Mouse (Mus musculus): ENCODE data around the gene 4933405L10Rik. TPM values are rescaled to one million over a fixed set of nuclear protein-coding genes. Genes with fewer than 3 reads are reported as not detected.
A peak's percentile ranks its signal among the peaks of the same experiment; 100 is the strongest.

The 4933405L10Rik gene
- polyA plus RNA-seq, 1 experiment from 2014 or later = not detected

- no peaks in the 10 kb centered on the region for H3K36me3 ChIP-seq (ENCODE audit: control insufficient read depth, insufficient read depth, low read length)
- H3K27ac ChIP-seq (ENCODE audit: low read length) = no peak overlapping the region
- H3K4me1 ChIP-seq (ENCODE audit: control insufficient read depth, insufficient read depth, low read length) = peaks cover 18% of the 10 kb centered on the region
- no peak for ATAC-seq (ENCODE audit: insufficient read depth, low FRiP score)
- no peaks in the 10 kb centered on the region for H3K27me3 ChIP-seq (ENCODE audit: control insufficient read depth, insufficient read depth, low read length)
- no peak overlapping the region for H3K9ac ChIP-seq (ENCODE audit: low read length)
- no peak overlapping the region for H3K4me2 ChIP-seq (ENCODE audit: low read depth, low read length)
- H3K4me3 ChIP-seq (replicated peaks; ENCODE audit: low read length) = no peak overlapping the region
- 80% methylated on average over 12 of the region's 12 CpGs for WGBS
- no peaks in the 10 kb centered on the region for H3K9me3 ChIP-seq (replicated peaks; ENCODE audit: control insufficient read depth, low read length)
Measured at GRCm38 (mm10) chr8:105706426-105706825, 1.0 kb upstream of the 4933405L10Rik start.

- H3K36me3 ChIP-seq (ENCODE audit: control insufficient read depth, insufficient read depth, low read length) = no peaks in the 10 kb centered on the region
- no peak overlapping the region for H3K4me3 ChIP-seq (replicated peaks; ENCODE audit: low read length)
- H3K9me3 ChIP-seq (replicated peaks; ENCODE audit: control insufficient read depth, low read length) = no peaks in the 10 kb centered on the region
- no peak overlapping the region for H3K9ac ChIP-seq (ENCODE audit: low read length)
- no peak overlapping the region for H3K4me2 ChIP-seq (ENCODE audit: low read depth, low read length)
- WGBS = 90% methylated on average over 8 of the region's 8 CpGs
- H3K27me3 ChIP-seq (ENCODE audit: control insufficient read depth, insufficient read depth, low read length) = no peaks in the 10 kb centered on the region
- H3K27ac ChIP-seq (ENCODE audit: low read length) = no peak overlapping the region
- H3K4me1 ChIP-seq (ENCODE audit: control insufficient read depth, insufficient read depth, low read length) = peaks cover 12% of the 10 kb centered on the region
- no peak for ATAC-seq (ENCODE audit: insufficient read depth, low FRiP score)
Measured at GRCm38 (mm10) chr8:105708675-105709074, 1.2 kb downstream of the 4933405L10Rik start.

- Histone ChIP-seq H3K4me2 (ENCODE audit: low read depth, low read length) (no peak overlapping the region), H3K9ac (ENCODE audit: low read length) (no peak overlapping the region), H3K27ac (ENCODE audit: low read length) (no peak overlapping the region), H3K9me3 (replicated peaks; ENCODE audit: control insufficient read depth, low read length) (no peaks in the 10 kb centered on the region), H3K36me3 (ENCODE audit: control insufficient read depth, insufficient read depth, low read length) (no peaks in the 10 kb centered on the region), H3K4me1 (ENCODE audit: control insufficient read depth, insufficient read depth, low read length) (peaks cover 12% of the 10 kb centered on the region), H3K4me3 (replicated peaks; ENCODE audit: low read length) (no peak overlapping the region), H3K27me3 (ENCODE audit: control insufficient read depth, insufficient read depth, low read length) (no peaks in the 10 kb centered on the region)
- no peak for ATAC-seq (ENCODE audit: insufficient read depth, low FRiP score)
- 80% methylated on average over 14 of the region's 14 CpGs for WGBS
Measured at GRCm38 (mm10) chr8:105709317-105709716, 1.9 kb downstream of the 4933405L10Rik start.

GRCm38 (mm10) chr8:105712286-105712685 lies 4.8 kb downstream of the 4933405L10Rik start:
- 86% methylated on average over 3 of the region's 3 CpGs for WGBS

GRCm38 (mm10) chr8:105714139-105714538 lies 6.7 kb downstream of the 4933405L10Rik start:
- Histone ChIP-seq H3K9ac (ENCODE audit: low read length) (no peak overlapping the region), H3K4me1 (ENCODE audit: control insufficient read depth, insufficient read depth, low read length) (no peaks in the 10 kb centered on the region), H3K4me2 (ENCODE audit: low read depth, low read length) (no peak overlapping the region), H3K36me3 (ENCODE audit: control insufficient read depth, insufficient read depth, low read length) (no peaks in the 10 kb centered on the region), H3K9me3 (replicated peaks; ENCODE audit: control insufficient read depth, low read length) (no peaks in the 10 kb centered on the region), H3K27ac (ENCODE audit: low read length) (peak overlapping the region; percentile 81; the same call in 1 of the 2 replicates), H3K27me3 (ENCODE audit: control insufficient read depth, insufficient read depth, low read length) (no peaks in the 10 kb centered on the region), H3K4me3 (replicated peaks; ENCODE audit: low read length) (no peak overlapping the region)
- ATAC-seq (ENCODE audit: insufficient read depth, low FRiP score) = peak; percentile 53; the same call in 1 of the 2 replicates
- WGBS = 5% methylated on average over 3 of the region's 3 CpGs

More at GRCm38 (mm10) chr8:105712286-105712685, 4.8 kb downstream of the 4933405L10Rik start:
- H3K4me3 ChIP-seq (replicated peaks; ENCODE audit: low read length) = no peak overlapping the region
- peaks cover 7% of the 10 kb centered on the region for H3K4me1 ChIP-seq (ENCODE audit: control insufficient read depth, insufficient read depth, low read length)
- ATAC-seq (ENCODE audit: insufficient read depth, low FRiP score) = no peak
- no peak overlapping the region for H3K27ac ChIP-seq (ENCODE audit: low read length)
- H3K36me3 ChIP-seq (ENCODE audit: control insufficient read depth, insufficient read depth, low read length) = no peaks in the 10 kb centered on the region
- H3K4me2 ChIP-seq (ENCODE audit: low read depth, low read length) = no peak overlapping the region
- no peak overlapping the region for H3K9ac ChIP-seq (ENCODE audit: low read length)
- H3K27me3 ChIP-seq (ENCODE audit: control insufficient read depth, insufficient read depth, low read length) = no peaks in the 10 kb centered on the region
- H3K9me3 ChIP-seq (replicated peaks; ENCODE audit: control insufficient read depth, low read length) = no peaks in the 10 kb centered on the region

- Histone ChIP-seq H3K4me3 (replicated peaks; ENCODE audit: low read length) (no peak overlapping the region), H3K36me3 (ENCODE audit: control insufficient read depth, insufficient read depth, low read length) (no peaks in the 10 kb centered on the region), H3K9me3 (replicated peaks; ENCODE audit: control insufficient read depth, low read length) (no peaks in the 10 kb centered on the region), H3K9ac (ENCODE audit: low read length) (peak overlapping the region; percentile 3; the same call in 1 of the 2 replicates), H3K4me1 (ENCODE audit: control insufficient read depth, insufficient read depth, low read length) (no peaks in the 10 kb centered on the region), H3K27me3 (ENCODE audit: control insufficient read depth, insufficient read depth, low read length) (no peaks in the 10 kb centered on the region), H3K4me2 (ENCODE audit: low read depth, low read length) (no peak overlapping the region), H3K27ac (ENCODE audit: low read length) (peak overlapping the region; percentile 81)
- 59% methylated on average over 6 of the region's 6 CpGs for WGBS
- peak; percentile 35 for ATAC-seq (ENCODE audit: insufficient read depth, low FRiP score)
Measured at GRCm38 (mm10) chr8:105715042-105715441, 7.6 kb downstream of the 4933405L10Rik start.

GRCm38 (mm10) chr8:105716302-105716945 lies 9.0 kb downstream of the 4933405L10Rik start:
- Histone ChIP-seq H3K9me3 (replicated peaks; ENCODE audit: control insufficient read depth, low read length) (no peaks in the 10 kb centered on the region), H3K4me3 (replicated peaks; ENCODE audit: low read length) (no peak overlapping the region), H3K27ac (ENCODE audit: low read length) (no peak overlapping the region), H3K27me3 (ENCODE audit: control insufficient read depth, insufficient read depth, low read length) (no peaks in the 10 kb centered on the region), H3K9ac (ENCODE audit: low read length) (no peak overlapping the region), H3K4me2 (ENCODE audit: low read depth, low read length) (no peak overlapping the region), H3K4me1 (ENCODE audit: control insufficient read depth, insufficient read depth, low read length) (no peaks in the 10 kb centered on the region), H3K36me3 (ENCODE audit: control insufficient read depth, insufficient read depth, low read length) (no peaks in the 10 kb centered on the region)
- 91% methylated on average over 15 of the region's 15 CpGs for WGBS
- no peak for ATAC-seq (ENCODE audit: insufficient read depth, low FRiP score)

- Histone ChIP-seq H3K36me3 (ENCODE audit: control insufficient read depth, insufficient read depth, low read length) (no peaks in the 10 kb centered on the region), H3K27me3 (ENCODE audit: control insufficient read depth, insufficient read depth, low read length) (no peaks in the 10 kb centered on the region), H3K4me2 (ENCODE audit: low read depth, low read length) (no peak overlapping the region), H3K27ac (ENCODE audit: low read length) (no peak overlapping the region), H3K4me3 (replicated peaks; ENCODE audit: low read length) (no peak overlapping the region), H3K9me3 (replicated peaks; ENCODE audit: control insufficient read depth, low read length) (no peaks in the 10 kb centered on the region), H3K9ac (ENCODE audit: low read length) (no peak overlapping the region), H3K4me1 (ENCODE audit: control insufficient read depth, insufficient read depth, low read length) (no peaks in the 10 kb centered on the region)
- WGBS = 81% methylated on average over 4 of the region's 4 CpGs
- ATAC-seq (ENCODE audit: insufficient read depth, low FRiP score) = no peak
Measured at GRCm38 (mm10) chr8:105719637-105720036, 12.2 kb downstream of the 4933405L10Rik start.

GRCm38 (mm10) chr8:105722861-105723260 lies 15.4 kb downstream of the 4933405L10Rik start:
- H3K27me3 ChIP-seq (ENCODE audit: control insufficient read depth, insufficient read depth, low read length) = no peaks in the 10 kb centered on the region
- no peaks in the 10 kb centered on the region for H3K36me3 ChIP-seq (ENCODE audit: control insufficient read depth, insufficient read depth, low read length)
- H3K4me2 ChIP-seq (ENCODE audit: low read depth, low read length) = no peak overlapping the region
- no peak overlapping the region for H3K27ac ChIP-seq (ENCODE audit: low read length)
- H3K9me3 ChIP-seq (replicated peaks; ENCODE audit: control insufficient read depth, low read length) = no peaks in the 10 kb centered on the region
- no peaks in the 10 kb centered on the region for H3K4me1 ChIP-seq (ENCODE audit: control insufficient read depth, insufficient read depth, low read length)
- 84% methylated on average over 9 of the region's 9 CpGs for WGBS
- no peak overlapping the region for H3K4me3 ChIP-seq (replicated peaks; ENCODE audit: low read length)
- H3K9ac ChIP-seq (ENCODE audit: low read length) = no peak overlapping the region
- no peak for ATAC-seq (ENCODE audit: insufficient read depth, low FRiP score)
